Mouse (Mus musculus) heart, embryonic 15.5 days (tissue): ENCODE data around the gene Osgin1. TPM values are rescaled to one million over a fixed set of nuclear protein-coding genes. Genes with fewer than 3 reads are reported as not detected.

Experiments used
- ATAC-seq: fragments of 200-750 bp; cut with Nextera tagmentation; replicated peaks from 2 replicates; pipeline ENCODE4 v1.8.0; 2017; ENCODE audit warnings: low read depth, moderate TSS enrichment; ENCODE audit not compliant: insufficient number of reproducible peaks, insufficient read depth, low FRiP score
- H3K27ac ChIP-seq: fragments of 300-500 bp; sonication (generic); 2 replicates; pipeline ENCODE4 v1.5.1; 2015; ENCODE audit warnings: mild to moderate bottlenecking, inconsistent platforms
- H3K27me3 ChIP-seq: fragments of 300-500 bp; sonication (generic); 2 replicates; pipeline ENCODE4 v1.6.1; 2015; ENCODE audit warnings: inconsistent platforms
- H3K36me3 ChIP-seq: fragments of 300-500 bp; sonication (generic); 2 replicates; pipeline ENCODE4 v1.6.1; 2015; ENCODE audit warnings: mild to moderate bottlenecking, inconsistent platforms
- H3K4me1 ChIP-seq: fragments of 300-500 bp; sonication (generic); replicated peaks from 2 replicates; pipeline ENCODE4 v1.6.1; 2015; ENCODE audit warnings: inconsistent platforms
- H3K4me2 ChIP-seq: fragments of 300-500 bp; sonication (generic); 2 replicates; pipeline ENCODE4 v1.6.1; 2015; ENCODE audit warnings: inconsistent platforms, mild to moderate bottlenecking, moderate library complexity
- H3K4me3 ChIP-seq: fragments of 300-500 bp; sonication (generic); 2 replicates; pipeline ENCODE4 v1.5.1; 2015; ENCODE audit warnings: mild to moderate bottlenecking, inconsistent platforms
- H3K9ac ChIP-seq: fragments of 300-500 bp; sonication (generic); 2 replicates; pipeline ENCODE4 v1.6.1; 2015; ENCODE audit warnings: mild to moderate bottlenecking, inconsistent platforms
- H3K9me3 ChIP-seq: fragments of 300-500 bp; sonication (generic); replicated peaks from 2 replicates; pipeline ENCODE4 v1.6.1; 2016; ENCODE audit warnings: inconsistent platforms
- WGBS: fragments of 180-500 bp; shearing (Covaris S2); methylation state at CpG from one replicate; pipeline ENCODE4 v1.1.7; 2015; ENCODE audit warnings: mixed read lengths; 5-methylcytosine and 5-hydroxymethylcytosine counted together
- polyA plus RNA-seq: library from polyadenylated mRNA; unstranded; fragments of >200 nt; fragmentation: Nextera tagmentation; extraction: Ambion mirVana; gene quantifications from 2 replicates; pipeline ENCODE4 v1.2.1, GENCODE M21; 2015

The Osgin1 gene
- polyA plus RNA-seq, 1 experiment from 2014 or later = 0.67 TPM

DNA sequence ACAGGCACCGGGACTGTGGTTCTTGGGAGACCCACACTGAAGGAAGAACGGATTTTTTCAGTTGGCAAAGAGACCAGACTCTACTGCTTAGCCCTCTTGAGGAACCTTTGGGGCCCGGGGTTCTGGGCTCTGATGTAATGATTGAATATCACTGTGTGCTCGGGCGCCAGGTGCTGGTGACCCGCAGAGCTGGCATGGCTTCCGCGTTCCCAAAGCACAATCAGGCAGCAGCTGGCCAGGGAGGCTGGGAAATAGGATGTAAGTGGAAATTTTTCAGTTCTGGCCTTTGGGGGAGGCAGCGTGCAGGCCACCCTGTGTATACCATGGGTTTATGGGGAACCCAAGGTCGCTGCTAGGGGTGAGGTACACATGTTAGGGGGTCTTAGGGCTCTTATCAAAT lies 32.9 kb downstream of the Osgin1 start:
- H3K27ac ChIP-seq = no peak overlapping the region
- no peaks in the 10 kb centered on the region for H3K9me3 ChIP-seq
- no peaks in the 10 kb centered on the region for H3K36me3 ChIP-seq
- no peak overlapping the region for H3K9ac ChIP-seq
- no peak overlapping the region for H3K4me2 ChIP-seq
- 80% methylated on average over 10 of the region's 10 CpGs for WGBS
- no peak overlapping the region for H3K4me3 ChIP-seq
- H3K4me1 ChIP-seq = peaks cover 19% of the 10 kb centered on the region
- ATAC-seq = no peak
- peaks cover 43% of the 10 kb centered on the region for H3K27me3 ChIP-seq

GRCm38 (mm10) chr8:119468091-119468490 lies 34.2 kb downstream of the Osgin1 start:
- no peak for ATAC-seq
- no peaks in the 10 kb centered on the region for H3K9me3 ChIP-seq
- no peak overlapping the region for H3K4me2 ChIP-seq
- H3K4me1 ChIP-seq = peaks cover 19% of the 10 kb centered on the region
- no peak overlapping the region for H3K4me3 ChIP-seq
- H3K27me3 ChIP-seq = peaks cover 48% of the 10 kb centered on the region
- no peaks in the 10 kb centered on the region for H3K36me3 ChIP-seq
- WGBS = 86% methylated on average over 8 of the region's 8 CpGs
- H3K9ac ChIP-seq = no peak overlapping the region
- no peak overlapping the region for H3K27ac ChIP-seq

- no peak overlapping the region for H3K27ac ChIP-seq
- ATAC-seq = no peak
- 28% methylated on average over 5 of the region's 5 CpGs for WGBS
- no peaks in the 10 kb centered on the region for H3K36me3 ChIP-seq
- H3K9ac ChIP-seq = no peak overlapping the region
- no peak overlapping the region for H3K4me2 ChIP-seq
- H3K4me1 ChIP-seq = no peaks in the 10 kb centered on the region
- H3K4me3 ChIP-seq = no peak overlapping the region
- H3K9me3 ChIP-seq = no peaks in the 10 kb centered on the region
- peaks cover 4% of the 10 kb centered on the region; the same call in 1 of the 2 replicates for H3K27me3 ChIP-seq
Observed at GRCm38 (mm10) chr8:119478684-119479083, 44.8 kb downstream of the Osgin1 start.

GRCm38 (mm10) chr8:119484145-119484896 lies 50.4 kb downstream of the Osgin1 start:
- Histone ChIP-seq H3K27ac (no peak overlapping the region), H3K4me3 (no peak overlapping the region), H3K4me1 (no peaks in the 10 kb centered on the region), H3K36me3 (no peaks in the 10 kb centered on the region), H3K4me2 (no peak overlapping the region), H3K9ac (no peak overlapping the region), H3K27me3 (peaks cover 7% of the 10 kb centered on the region; the same call in 1 of the 2 replicates), H3K9me3 (no peaks in the 10 kb centered on the region)
- 79% methylated on average over 11 of the region's 11 CpGs for WGBS
- ATAC-seq = no peak

DNA sequence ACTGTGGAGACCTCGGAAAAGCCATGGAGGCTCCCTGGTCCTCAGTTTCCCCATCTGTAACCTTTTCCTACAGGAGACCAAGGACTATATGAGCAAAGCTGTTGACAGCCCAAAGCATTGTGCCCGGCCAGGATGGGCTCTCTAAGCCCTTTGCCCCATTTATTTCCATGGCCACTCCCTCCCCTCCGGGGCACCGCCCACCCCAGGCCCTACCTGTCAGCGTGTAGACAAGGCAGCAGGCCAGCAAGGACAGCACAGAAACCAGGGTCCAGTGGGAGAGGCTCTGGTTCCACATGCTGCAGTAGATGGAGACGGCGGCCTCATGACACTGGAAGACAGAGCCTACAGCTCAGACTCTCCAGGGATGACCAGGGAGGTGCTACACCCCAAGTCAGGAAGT lies 53.2 kb downstream of the Osgin1 start:
- H3K4me2 ChIP-seq = no peak overlapping the region
- no peaks in the 10 kb centered on the region for H3K36me3 ChIP-seq
- WGBS = 75% methylated on average over 7 of the region's 7 CpGs
- no peak overlapping the region for H3K4me3 ChIP-seq
- peaks cover 10% of the 10 kb centered on the region; the same call in 1 of the 2 replicates for H3K27me3 ChIP-seq
- no peak overlapping the region for H3K27ac ChIP-seq
- H3K4me1 ChIP-seq = peaks cover 15% of the 10 kb centered on the region
- no peak for ATAC-seq
- H3K9me3 ChIP-seq = no peaks in the 10 kb centered on the region
- H3K9ac ChIP-seq = no peak overlapping the region

Other genes starting within 250 kb of the Osgin1 start
- 286 and 306 TPM in 2 replicates for gene Hsbp1, start 89.6 kb upstream of the Osgin1 start, polyA plus RNA-seq
- gene Mlycd, start 39.2 kb upstream of the Osgin1 start, polyA plus RNA-seq = 19.1 and 21.1 TPM in 2 replicates
- 0.16 and 0.20 TPM in 2 replicates for gene Necab2, start 12.6 kb downstream of the Osgin1 start, polyA plus RNA-seq
- not detected in 2 replicates for gene Slc38a8, start 67.6 kb downstream of the Osgin1 start, polyA plus RNA-seq
- gene Mbtps1, start 124.6 kb downstream of the Osgin1 start, polyA plus RNA-seq = 57.2 and 75.0 TPM in 2 replicates
- gene Hsdl1, start 141.1 kb downstream of the Osgin1 start, polyA plus RNA-seq = 25.4 and 39.8 TPM in 2 replicates
- 0.16 and 0.27 TPM in 2 replicates for gene Dnaaf1, start 141.1 kb downstream of the Osgin1 start, polyA plus RNA-seq
- gene Taf1c, start 171.1 kb downstream of the Osgin1 start, polyA plus RNA-seq = 4.1 and 8.8 TPM in 2 replicates
- gene Adad2, start 178.6 kb downstream of the Osgin1 start, polyA plus RNA-seq = not detected in 2 replicates
- gene Kcng4, start 201.6 kb downstream of the Osgin1 start, polyA plus RNA-seq = 0.05 TPM in 1 of 2 replicates, not detected in the other
- gene Wfdc1, start 232.2 kb downstream of the Osgin1 start, polyA plus RNA-seq = 5.9 and 6.2 TPM in 2 replicates